Mouse (Mus musculus) heart, postnatal 0 days (tissue): ENCODE data around the gene Slc4a10. TPM values are rescaled to one million over a fixed set of nuclear protein-coding genes. Genes with fewer than 3 reads are reported as not detected.

ENCODE experiments used
- ATAC-seq: fragments of 200-750 bp; cut with Nextera tagmentation; 2 replicates; pipeline ENCODE4 v1.8.0; 2017; ENCODE audit warnings: low read depth, moderate number of reproducible peaks, moderate library complexity; ENCODE audit not compliant: insufficient read depth
- DNase-seq: peaks from one replicate; pipeline ENCODE4 v3.0.0-alpha.2; 2016; ENCODE audit warnings: low spot score
- H3K27ac ChIP-seq: fragments of 300-500 bp; sonication (generic); 2 replicates; pipeline ENCODE4 v1.5.1; 2014; ENCODE audit warnings: low read depth, mild to moderate bottlenecking
- H3K27me3 ChIP-seq: fragments of 300-500 bp; sonication (generic); 2 replicates; pipeline ENCODE4 v1.6.1; 2014; ENCODE audit warnings: low read length, mixed read lengths; ENCODE audit not compliant: control insufficient read depth, insufficient read depth
- H3K36me3 ChIP-seq: fragments of 300-500 bp; sonication (generic); replicated peaks from 2 replicates; pipeline ENCODE4 v1.6.1; 2014; ENCODE audit warnings: low read length, mixed read lengths; ENCODE audit not compliant: control insufficient read depth, insufficient read depth
- H3K4me1 ChIP-seq: fragments of 300-500 bp; sonication (generic); 2 replicates; pipeline ENCODE4 v1.6.1; 2014; ENCODE audit warnings: antibody characterized with exemption; ENCODE audit not compliant: control insufficient read depth, insufficient read depth
- H3K4me2 ChIP-seq: fragments of 300-500 bp; sonication (generic); 2 replicates; pipeline ENCODE4 v1.6.1; 2014; ENCODE audit warnings: low read depth, mild to moderate bottlenecking, low read length, moderate library complexity
- H3K4me3 ChIP-seq: fragments of 300-500 bp; sonication (generic); 2 replicates; pipeline ENCODE4 v1.5.1; 2014; ENCODE audit warnings: low read depth, low read length
- H3K9ac ChIP-seq: fragments of 300-500 bp; sonication (generic); replicated peaks from 2 replicates; pipeline ENCODE4 v1.6.1; 2014; ENCODE audit warnings: low read depth, low read length, mixed read lengths
- H3K9me3 ChIP-seq: fragments of 300-500 bp; sonication (generic); replicated peaks from 2 replicates; pipeline ENCODE4 v1.6.1; 2016; ENCODE audit warnings: low read length; ENCODE audit not compliant: control insufficient read depth
- CTCF ChIP-seq: IDR thresholded peaks from 2 replicates; pipeline ENCODE4 v1.5.1; 2016; ENCODE audit warnings: antibody characterized with exemption, control low read depth, low read depth
- EP300 ChIP-seq: IDR thresholded peaks from 2 replicates; pipeline ENCODE4 v1.6.1; 2016; ENCODE audit warnings: antibody characterized with exemption, low read depth
- WGBS: fragments of 180-500 bp; shearing (Covaris S2); extraction: QIAGEN DNeasy Blood & Tissue Kit; methylation state at CpG from one replicate; pipeline ENCODE4 v1.1.7; 2014; 5-methylcytosine and 5-hydroxymethylcytosine counted together
- polyA plus RNA-seq: library from polyadenylated mRNA; unstranded; fragments of >200 nt; fragmentation: Nextera tagmentation; extraction: Ambion mirVana; gene quantifications from 2 replicates; pipeline ENCODE4 v1.2.1, GENCODE M21; 2015
- total RNA-seq: library from RNA; depleted of rRNA; stranded (reverse); fragments of >200 nt; gene quantifications from 2 replicates; pipeline ENCODE4 v1.2.3, GENCODE M21; 2014; ENCODE audit warnings: low replicate concordance

The Slc4a10 gene
- total and polyA plus RNA-seq, 2 experiments from 2014 or later, result 0.15 TPM; not detected in 1

- DNase-seq, result no peak
- WGBS, result 87% methylated on average over 9 of the region's 9 CpGs
- H3K4me2 ChIP-seq, result no peak overlapping the region
- TF ChIP-seq CTCF (no peak), EP300 (no peak)
- no peak overlapping the region for H3K4me3 ChIP-seq
- H3K27ac ChIP-seq, result no peak overlapping the region
- no peaks in the 10 kb centered on the region for H3K27me3 ChIP-seq
- no peaks in the 10 kb centered on the region for H3K9me3 ChIP-seq
- H3K36me3 ChIP-seq, result no peaks in the 10 kb centered on the region
- H3K4me1 ChIP-seq, result no peaks in the 10 kb centered on the region
- H3K9ac ChIP-seq, result no peak overlapping the region
- no peak for ATAC-seq
Measured at GRCm38 (mm10) chr2:62347762-62348161, 301.5 kb downstream of the Slc4a10 start.

- ATAC-seq (no peak), DNase-seq (no peak)
- H3K4me1 ChIP-seq, result no peaks in the 10 kb centered on the region
- no peaks in the 10 kb centered on the region for H3K9me3 ChIP-seq
- no peak overlapping the region for H3K4me2 ChIP-seq
- TF ChIP-seq CTCF (no peak), EP300 (no peak)
- no peak overlapping the region for H3K4me3 ChIP-seq
- H3K36me3 ChIP-seq, result no peaks in the 10 kb centered on the region
- no peaks in the 10 kb centered on the region for H3K27me3 ChIP-seq
- H3K27ac ChIP-seq, result no peak overlapping the region
- H3K9ac ChIP-seq, result no peak overlapping the region
- WGBS, result 64% methylated on average over 3 of the region's 3 CpGs
Measured at GRCm38 (mm10) chr2:62352035-62352434, 305.8 kb downstream of the Slc4a10 start.

GRCm38 (mm10) chr2:62355766-62356165 is 309.5 kb downstream of the Slc4a10 start:
- H3K27ac ChIP-seq, result no peak overlapping the region
- TF ChIP-seq EP300, result no peak
- no peak for TF ChIP-seq CTCF
- no peaks in the 10 kb centered on the region for H3K27me3 ChIP-seq
- DNase-seq (no peak), ATAC-seq (no peak)
- H3K4me1 ChIP-seq, result no peaks in the 10 kb centered on the region
- H3K9ac ChIP-seq, result no peak overlapping the region
- no peak overlapping the region for H3K4me2 ChIP-seq
- WGBS, result 65% methylated on average over 6 of the region's 6 CpGs
- H3K4me3 ChIP-seq, result no peak overlapping the region
- no peaks in the 10 kb centered on the region for H3K36me3 ChIP-seq
- H3K9me3 ChIP-seq, result no peaks in the 10 kb centered on the region

GRCm38 (mm10) chr2:62356606-62357005 is 310.3 kb downstream of the Slc4a10 start:
- ATAC-seq (no peak), DNase-seq (no peak)
- TF ChIP-seq EP300 (no peak), CTCF (no peak)
- Histone ChIP-seq H3K27ac (no peak overlapping the region), H3K36me3 (no peaks in the 10 kb centered on the region), H3K4me3 (no peak overlapping the region), H3K4me2 (no peak overlapping the region), H3K9ac (no peak overlapping the region), H3K4me1 (no peaks in the 10 kb centered on the region), H3K27me3 (no peaks in the 10 kb centered on the region), H3K9me3 (no peaks in the 10 kb centered on the region)
- 75% methylated on average over 14 of the region's 14 CpGs for WGBS

GRCm38 (mm10) chr2:62357259-62357658 is 311.0 kb downstream of the Slc4a10 start:
- TF ChIP-seq CTCF (no peak), EP300 (no peak)
- ATAC-seq, result no peak
- Histone ChIP-seq H3K27me3 (no peaks in the 10 kb centered on the region), H3K4me3 (no peak overlapping the region), H3K4me2 (no peak overlapping the region), H3K27ac (no peak overlapping the region), H3K4me1 (no peaks in the 10 kb centered on the region), H3K36me3 (no peaks in the 10 kb centered on the region), H3K9ac (no peak overlapping the region), H3K9me3 (no peaks in the 10 kb centered on the region)
- 83% methylated on average over 7 of the region's 7 CpGs for WGBS
- no peak for DNase-seq

GRCm38 (mm10) chr2:62360872-62361271 is 314.6 kb downstream of the Slc4a10 start:
- WGBS, result 65% methylated on average over 6 of the region's 6 CpGs
- Histone ChIP-seq H3K9me3 (no peaks in the 10 kb centered on the region), H3K4me2 (no peak overlapping the region), H3K4me1 (no peaks in the 10 kb centered on the region), H3K9ac (no peak overlapping the region), H3K27ac (no peak overlapping the region), H3K27me3 (no peaks in the 10 kb centered on the region), H3K4me3 (no peak overlapping the region), H3K36me3 (no peaks in the 10 kb centered on the region)
- no peak for ATAC-seq
- no peak for TF ChIP-seq EP300
- no peak for TF ChIP-seq CTCF
- no peak for DNase-seq
